Mouse (Mus musculus) right cerebral cortex, adult 2 months (tissue): ENCODE results near the gene Ano6.

ENCODE experiments used
- DNase-seq, 2 experiments: peaks; one replicate each; pipeline ENCODE4 v3.0.0; 2021 to 2022; ENCODE audit warnings: low spot score in 2 of 2

Gene Ano6

GRCm38 (mm10) chr15:95767825-95768224 is 22.8 kb upstream of the Ano6 start:
- DNase-seq, result no peak

GRCm38 (mm10) chr15:95768703-95769102 is 21.9 kb upstream of the Ano6 start:
- no peak for DNase-seq

- no peak for DNase-seq
Observed at GRCm38 (mm10) chr15:95769576-95769975, 21.1 kb upstream of the Ano6 start.

GRCm38 (mm10) chr15:95770307-95770706 is 20.3 kb upstream of the Ano6 start:
- DNase-seq, result no peak

GRCm38 (mm10) chr15:95772374-95772773 is 18.3 kb upstream of the Ano6 start:
- DNase-seq, result no peak

GRCm38 (mm10) chr15:95772861-95773836 is 17.5 kb upstream of the Ano6 start:
- DNase-seq, result peak; percentile 54 to 66

GRCm38 (mm10) chr15:95774197-95774596 is 16.4 kb upstream of the Ano6 start:
- DNase-seq, result no peak

- DNase-seq, result no peak
Observed at GRCm38 (mm10) chr15:95774674-95775414, 15.8 kb upstream of the Ano6 start.

GRCm38 (mm10) chr15:95777743-95778142 is 12.9 kb upstream of the Ano6 start:
- no peak for DNase-seq

GRCm38 (mm10) chr15:95778710-95779109 is 11.9 kb upstream of the Ano6 start:
- no peak for DNase-seq

GRCm38 (mm10) chr15:95786624-95787023 is 4.0 kb upstream of the Ano6 start:
- no peak for DNase-seq

GRCm38 (mm10) chr15:95787578-95787977 is 3.1 kb upstream of the Ano6 start:
- no peak for DNase-seq

- DNase-seq, result peak; percentile 31 to 50
Observed at GRCm38 (mm10) chr15:95789562-95790528, 798 bp upstream of the Ano6 start.

- no peak for DNase-seq
Observed at GRCm38 (mm10) chr15:95791141-95791791, 623 bp downstream of the Ano6 start.

GRCm38 (mm10) chr15:95791855-95792254 is 1.2 kb downstream of the Ano6 start:
- DNase-seq, result no peak

- no peak for DNase-seq
Observed at GRCm38 (mm10) chr15:95792261-95793260, 1.9 kb downstream of the Ano6 start.

GRCm38 (mm10) chr15:95793748-95794491 is 3.3 kb downstream of the Ano6 start:
- no peak for DNase-seq

- DNase-seq, result no peak
Observed at GRCm38 (mm10) chr15:95794611-95795565, 4.2 kb downstream of the Ano6 start.
